Mouse (Mus musculus): ENCODE data around the gene Tenm4. TPM values are rescaled to one million over a fixed set of nuclear protein-coding genes. Genes with fewer than 3 reads are reported as not detected.

Tenm4 gene
- total and polyA plus RNA-seq, 2 experiments from 2014 or later = 1.4 to 5.9 TPM

DNA sequence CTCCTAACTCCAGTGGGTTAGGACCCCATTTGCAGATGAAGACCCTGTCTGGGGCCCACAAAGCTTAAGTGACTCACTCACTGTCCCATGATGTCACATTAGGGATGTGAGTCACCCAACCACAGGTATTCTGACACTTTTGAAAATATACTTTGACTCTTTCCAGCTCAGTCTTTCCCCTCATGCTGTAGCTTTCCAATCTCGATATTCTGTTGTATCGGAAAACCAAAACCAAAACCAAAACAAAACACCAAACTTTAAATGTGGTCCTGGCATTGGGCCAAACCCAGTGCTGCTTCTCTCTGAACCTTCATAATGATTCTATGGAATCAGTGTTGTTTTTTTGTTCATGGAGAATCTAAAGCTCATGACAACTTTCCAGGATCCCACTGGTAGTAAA lies 536.1 kb downstream of the Tenm4 start:
- H3K4me3 ChIP-seq (ENCODE audit: low read depth, low read length) = no peak overlapping the region
- no peaks in the 10 kb centered on the region for H3K4me1 ChIP-seq (ENCODE audit: control insufficient read depth, insufficient read depth)
- DNase-seq (ENCODE audit: low spot score) (no peak), ATAC-seq (ENCODE audit: insufficient read depth, low read depth) (no peak)
- no peak overlapping the region for H3K4me2 ChIP-seq (ENCODE audit: low read depth, low read length)
- H3K27ac ChIP-seq (ENCODE audit: low read depth) = no peak overlapping the region
- TF ChIP-seq CTCF (IDR thresholded peaks at IDR 0.05; ENCODE audit: low read depth) = no peak
- H3K9ac ChIP-seq (replicated peaks; ENCODE audit: low read depth, low read length) = no peak overlapping the region
- no peaks in the 10 kb centered on the region for H3K36me3 ChIP-seq (replicated peaks; ENCODE audit: control insufficient read depth, insufficient read depth, low read length)
- H3K9me3 ChIP-seq (replicated peaks; ENCODE audit: control insufficient read depth, low read length) = no peaks in the 10 kb centered on the region
- peaks cover 5% of the 10 kb centered on the region; the same call in 1 of the 2 replicates for H3K27me3 ChIP-seq (ENCODE audit: control insufficient read depth, insufficient read depth, low read length)
- WGBS = 81% methylated on average over 2 of the region's 2 CpGs

DNA sequence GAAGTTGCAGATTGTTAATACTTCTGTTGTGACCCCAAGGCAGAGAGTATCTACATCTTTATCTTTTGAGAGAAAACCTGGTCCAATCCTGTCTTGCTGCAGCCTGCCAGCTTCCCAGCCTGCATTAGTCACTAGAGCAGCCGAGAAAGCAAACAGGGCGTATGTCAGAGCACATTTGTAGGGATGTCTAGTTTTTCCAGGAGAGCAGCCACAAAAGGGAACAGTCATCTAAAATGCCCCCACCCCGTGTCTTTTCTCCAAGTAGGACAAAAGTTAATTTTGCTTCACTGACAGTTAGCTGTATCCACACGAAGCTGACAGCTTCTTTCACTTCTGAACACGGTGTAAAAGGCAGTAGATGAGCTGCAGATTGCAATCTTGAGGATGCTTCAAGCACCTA lies 537.0 kb downstream of the Tenm4 start:
- 71% methylated on average over 5 of the region's 5 CpGs for WGBS
- Histone ChIP-seq H3K27ac (ENCODE audit: low read depth) (no peak overlapping the region), H3K9me3 (replicated peaks; ENCODE audit: control insufficient read depth, low read length) (no peaks in the 10 kb centered on the region), H3K9ac (replicated peaks; ENCODE audit: low read depth, low read length) (no peak overlapping the region), H3K36me3 (replicated peaks; ENCODE audit: control insufficient read depth, insufficient read depth, low read length) (no peaks in the 10 kb centered on the region), H3K4me3 (ENCODE audit: low read depth, low read length) (no peak overlapping the region), H3K27me3 (ENCODE audit: control insufficient read depth, insufficient read depth, low read length) (peaks cover 9% of the 10 kb centered on the region; the same call in 1 of the 2 replicates), H3K4me1 (ENCODE audit: control insufficient read depth, insufficient read depth) (no peaks in the 10 kb centered on the region), H3K4me2 (ENCODE audit: low read depth, low read length) (no peak overlapping the region)
- DNase-seq (ENCODE audit: low spot score) (no peak), ATAC-seq (ENCODE audit: insufficient read depth, low read depth) (no peak)
- TF ChIP-seq CTCF (IDR thresholded peaks at IDR 0.05; ENCODE audit: low read depth) (no peak), EP300 (IDR thresholded peaks at IDR 0.05; ENCODE audit: low read depth) (no peak)

DNA sequence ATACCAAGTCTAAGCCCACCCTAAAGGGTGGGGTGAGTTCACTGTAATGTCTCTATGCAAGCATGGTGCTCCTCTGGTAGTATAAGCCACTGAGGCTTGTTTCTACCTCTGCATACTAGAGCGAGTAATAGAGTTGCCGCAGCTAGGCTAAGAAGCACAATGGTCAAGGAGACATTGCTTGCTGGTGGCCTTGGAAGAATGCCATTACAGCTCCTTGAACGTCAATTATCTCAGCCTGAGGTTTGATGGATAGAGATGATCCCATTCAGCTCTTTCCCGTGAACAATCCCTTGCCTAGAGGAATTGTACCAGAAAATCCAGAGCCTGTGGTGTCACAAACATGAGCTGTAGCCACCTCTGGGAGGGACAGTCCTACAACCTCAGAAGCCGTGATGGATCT lies 537.5 kb downstream of the Tenm4 start:
- H3K4me2 ChIP-seq (ENCODE audit: low read depth, low read length) = no peak overlapping the region
- no peak overlapping the region for H3K27ac ChIP-seq (ENCODE audit: low read depth)
- no peak overlapping the region for H3K4me3 ChIP-seq (ENCODE audit: low read depth, low read length)
- no peak for TF ChIP-seq CTCF (IDR thresholded peaks at IDR 0.05; ENCODE audit: low read depth)
- TF ChIP-seq EP300 (IDR thresholded peaks at IDR 0.05; ENCODE audit: low read depth) = no peak
- peaks cover 9% of the 10 kb centered on the region; the same call in 1 of the 2 replicates for H3K27me3 ChIP-seq (ENCODE audit: control insufficient read depth, insufficient read depth, low read length)
- 78% methylated on average over 5 of the region's 5 CpGs for WGBS
- H3K36me3 ChIP-seq (replicated peaks; ENCODE audit: control insufficient read depth, insufficient read depth, low read length) = no peaks in the 10 kb centered on the region
- DNase-seq (ENCODE audit: low spot score) = no peak
- H3K4me1 ChIP-seq (ENCODE audit: control insufficient read depth, insufficient read depth) = no peaks in the 10 kb centered on the region
- H3K9ac ChIP-seq (replicated peaks; ENCODE audit: low read depth, low read length) = no peak overlapping the region
- no peak for ATAC-seq (ENCODE audit: insufficient read depth, low read depth)
- H3K9me3 ChIP-seq (replicated peaks; ENCODE audit: control insufficient read depth, low read length) = no peaks in the 10 kb centered on the region

DNA sequence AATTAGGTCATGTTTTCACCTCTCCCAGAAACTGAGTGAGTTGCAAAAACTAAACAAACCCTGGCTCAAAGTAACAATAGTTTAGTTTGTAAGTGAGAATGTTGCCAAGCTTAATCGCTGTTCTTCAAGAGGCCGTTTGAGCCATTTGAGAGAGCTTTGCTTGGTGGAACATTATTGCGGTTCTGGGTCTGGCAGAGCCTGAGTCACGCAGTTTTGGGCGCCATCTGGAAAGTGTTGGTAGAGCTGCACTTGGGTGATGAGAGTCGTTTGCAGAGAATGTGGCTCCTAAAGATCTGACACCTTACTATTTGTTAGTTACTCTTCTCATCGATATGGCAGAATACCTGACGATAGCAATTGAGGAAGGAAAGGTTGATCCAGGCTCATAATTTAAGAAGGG lies 537.9 kb downstream of the Tenm4 start:
- ATAC-seq (ENCODE audit: insufficient read depth, low read depth) (no peak), DNase-seq (ENCODE audit: low spot score) (no peak)
- H3K4me1 ChIP-seq (ENCODE audit: control insufficient read depth, insufficient read depth) = no peaks in the 10 kb centered on the region
- no peaks in the 10 kb centered on the region for H3K36me3 ChIP-seq (replicated peaks; ENCODE audit: control insufficient read depth, insufficient read depth, low read length)
- H3K9ac ChIP-seq (replicated peaks; ENCODE audit: low read depth, low read length) = no peak overlapping the region
- no peak for TF ChIP-seq CTCF (IDR thresholded peaks at IDR 0.05; ENCODE audit: low read depth)
- TF ChIP-seq EP300 (IDR thresholded peaks at IDR 0.05; ENCODE audit: low read depth) = no peak
- H3K4me2 ChIP-seq (ENCODE audit: low read depth, low read length) = no peak overlapping the region
- H3K27me3 ChIP-seq (ENCODE audit: control insufficient read depth, insufficient read depth, low read length) = peaks cover 9% of the 10 kb centered on the region; the same call in 1 of the 2 replicates
- H3K9me3 ChIP-seq (replicated peaks; ENCODE audit: control insufficient read depth, low read length) = no peaks in the 10 kb centered on the region
- 89% methylated on average over 8 of the region's 8 CpGs for WGBS
- H3K27ac ChIP-seq (ENCODE audit: low read depth) = no peak overlapping the region
- no peak overlapping the region for H3K4me3 ChIP-seq (ENCODE audit: low read depth, low read length)

DNA sequence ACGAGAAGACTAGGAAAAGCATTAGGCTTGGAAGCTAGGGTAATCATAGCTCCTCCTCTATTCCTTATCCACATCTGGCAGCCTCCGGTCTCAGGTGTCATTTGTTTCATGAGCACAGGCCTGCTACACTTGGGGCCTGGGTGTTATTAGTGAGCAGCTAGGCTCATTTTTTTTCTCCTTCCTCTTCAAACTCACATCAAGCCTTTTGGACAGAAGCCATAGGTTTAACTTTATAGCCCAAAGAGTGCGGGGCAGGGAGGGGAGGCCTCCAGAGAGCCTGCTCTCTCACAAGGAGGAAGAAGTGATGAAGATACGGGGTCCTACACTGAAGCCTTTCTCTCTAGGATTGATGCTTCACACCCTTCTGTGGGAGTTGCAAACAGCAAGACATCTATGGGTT lies 538.8 kb downstream of the Tenm4 start:
- Histone ChIP-seq H3K4me3 (ENCODE audit: low read depth, low read length) (no peak overlapping the region), H3K9ac (replicated peaks; ENCODE audit: low read depth, low read length) (no peak overlapping the region), H3K9me3 (replicated peaks; ENCODE audit: control insufficient read depth, low read length) (no peaks in the 10 kb centered on the region), H3K36me3 (replicated peaks; ENCODE audit: control insufficient read depth, insufficient read depth, low read length) (no peaks in the 10 kb centered on the region), H3K4me2 (ENCODE audit: low read depth, low read length) (no peak overlapping the region), H3K27me3 (ENCODE audit: control insufficient read depth, insufficient read depth, low read length) (peaks cover 9% of the 10 kb centered on the region; the same call in 1 of the 2 replicates), H3K27ac (ENCODE audit: low read depth) (no peak overlapping the region), H3K4me1 (ENCODE audit: control insufficient read depth, insufficient read depth) (no peaks in the 10 kb centered on the region)
- 87% methylated on average over 4 of the region's 4 CpGs for WGBS
- no peak for DNase-seq (ENCODE audit: low spot score)
- TF ChIP-seq EP300 (IDR thresholded peaks at IDR 0.05; ENCODE audit: low read depth) (no peak), CTCF (IDR thresholded peaks at IDR 0.05; ENCODE audit: low read depth) (no peak)
- no peak for ATAC-seq (ENCODE audit: insufficient read depth, low read depth)

DNA sequence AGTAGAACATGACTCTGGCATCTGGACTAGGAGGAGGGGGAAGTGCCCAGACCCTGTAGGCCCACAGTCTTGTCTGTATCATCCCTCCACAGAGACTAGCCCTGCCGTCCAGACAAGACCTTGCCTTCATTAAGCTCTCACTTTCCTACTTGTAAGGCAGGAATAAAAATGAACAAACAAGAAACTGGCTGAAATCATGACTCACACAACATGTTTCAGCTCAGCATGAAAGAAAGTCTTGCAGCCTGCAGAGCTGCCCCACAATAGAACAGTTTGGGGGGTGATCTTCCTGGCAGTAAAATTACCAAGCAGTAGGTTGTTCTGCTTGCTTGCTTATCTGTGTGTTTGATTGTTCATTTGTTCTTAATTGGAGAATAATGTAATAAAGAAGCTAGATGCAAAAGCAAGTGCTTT lies 539.6 kb downstream of the Tenm4 start:
- Histone ChIP-seq H3K27me3 (ENCODE audit: control insufficient read depth, insufficient read depth, low read length) (peaks cover 9% of the 10 kb centered on the region; the same call in 1 of the 2 replicates), H3K36me3 (replicated peaks; ENCODE audit: control insufficient read depth, insufficient read depth, low read length) (no peaks in the 10 kb centered on the region), H3K4me3 (ENCODE audit: low read depth, low read length) (no peak overlapping the region), H3K4me1 (ENCODE audit: control insufficient read depth, insufficient read depth) (no peaks in the 10 kb centered on the region), H3K9me3 (replicated peaks; ENCODE audit: control insufficient read depth, low read length) (no peaks in the 10 kb centered on the region), H3K9ac (replicated peaks; ENCODE audit: low read depth, low read length) (no peak overlapping the region), H3K4me2 (ENCODE audit: low read depth, low read length) (no peak overlapping the region), H3K27ac (ENCODE audit: low read depth) (no peak overlapping the region)
- no peak for DNase-seq (ENCODE audit: low spot score)
- no peak for TF ChIP-seq EP300 (IDR thresholded peaks at IDR 0.05; ENCODE audit: low read depth)
- no peak for TF ChIP-seq CTCF (IDR thresholded peaks at IDR 0.05; ENCODE audit: low read depth)
- ATAC-seq (ENCODE audit: insufficient read depth, low read depth) = no peak
- 78% methylated on average over 1 of the region's 1 CpGs for WGBS

All from heart, postnatal 0 days (tissue).